In genomic region chr6:109874187-109874586, GRCm38 (mm10) we compare ENCODE assay signal across 25 mouse cellular contexts.
DNase-seq lines count a peak whose midpoint lies in the region; ATAC-seq and TF ChIP-seq lines count a peak whose summit lies in the region.
"Had no signal": no experiment of that assay in that cellular context is flagged by ENCODE, and none has a peak within 500 bp of the region (broad histone marks: within the 10 kb centered on the region; RNA-seq: fewer than 3 reads in every experiment).

No protein-coding gene starts in this region.

- no peak for TF ChIP-seq CTCF in kidney, adult 2 months (conservative IDR thresholded peaks at IDR 0.05; ENCODE audit: insufficient read depth, insufficient read length, low read depth, low read length)

- no peaks in the 10 kb centered on the region for H3K27me3 ChIP-seq in kidney, adult 2 months (replicated peaks; ENCODE audit: control insufficient read depth, insufficient read depth, low read length)
- H3K27me3 ChIP-seq in hindbrain, embryonic 12.5 days: no peaks in the 10 kb centered on the region
- no peaks in the 10 kb centered on the region for H3K27me3 ChIP-seq in hindbrain, embryonic 15.5 days
- no peaks in the 10 kb centered on the region for H3K27me3 ChIP-seq in neural tube, embryonic 13.5 days
- H3K27me3 ChIP-seq: CH12.LX; forebrain, embryonic 12.5 days; heart, embryonic 12.5 days; limb, embryonic 12.5 days had no signal

- 45% methylated on average over 2 of the region's 2 CpGs for WGBS in kidney, adult 2 months
- 40% methylated on average over 2 of the region's 2 CpGs for WGBS in hindbrain, embryonic 12.5 days
- 36% methylated on average over 2 of the region's 2 CpGs for WGBS in hindbrain, embryonic 15.5 days
- 16% methylated on average over 2 of the region's 2 CpGs for WGBS in neural tube, embryonic 13.5 days

- H3K9me3 ChIP-seq in hindbrain, embryonic 12.5 days (replicated peaks): no peaks in the 10 kb centered on the region
- no peaks in the 10 kb centered on the region for H3K9me3 ChIP-seq in hindbrain, embryonic 15.5 days
- no peaks in the 10 kb centered on the region for H3K9me3 ChIP-seq in neural tube, embryonic 13.5 days
- H3K9me3 ChIP-seq: forebrain, embryonic 12.5 days; heart, embryonic 12.5 days; limb, embryonic 12.5 days had no signal

- no peak for TF ChIP-seq POLR2A in kidney, adult 2 months (IDR thresholded peaks at IDR 0.05; ENCODE audit: low read depth, low read length)

- no peak overlapping the region for H3K4me3 ChIP-seq in kidney, adult 2 months (ENCODE audit: insufficient read depth, low read depth, low read length)
- H3K4me3 ChIP-seq in hindbrain, embryonic 12.5 days: no peak overlapping the region
- no peak overlapping the region for H3K4me3 ChIP-seq in hindbrain, embryonic 15.5 days
- H3K4me3 ChIP-seq in neural tube, embryonic 13.5 days: no peak overlapping the region
- H3K4me3 ChIP-seq: forebrain, embryonic 12.5 days; heart, embryonic 12.5 days; layer of hippocampus, adult 2 months; limb, embryonic 12.5 days had no signal

- intact Hi-C loops in left cerebral cortex, postnatal 36 days (cut with DNase I): no loop called here

- H3K4me1 ChIP-seq in kidney, adult 2 months (ENCODE audit: control insufficient read depth, insufficient read depth, low read length): no peaks in the 10 kb centered on the region
- H3K4me1 ChIP-seq in hindbrain, embryonic 12.5 days: no peaks in the 10 kb centered on the region
- H3K4me1 ChIP-seq in hindbrain, embryonic 15.5 days (replicated peaks): 0 out of 2 replicates have a peak, but pooled peaks cover 5% of the 10 kb centered on the region
- peaks cover 5% of the 10 kb centered on the region; the same call in 1 of the 2 replicates for H3K4me1 ChIP-seq in neural tube, embryonic 13.5 days (replicated peaks)
- H3K4me1 ChIP-seq: forebrain, embryonic 12.5 days; heart, embryonic 12.5 days; limb, embryonic 12.5 days had no signal

- H3K36me3 ChIP-seq in kidney, adult 2 months (ENCODE audit: control insufficient read depth, insufficient read depth, low read length): no peaks in the 10 kb centered on the region
- no peaks in the 10 kb centered on the region for H3K36me3 ChIP-seq in hindbrain, embryonic 12.5 days
- no peaks in the 10 kb centered on the region for H3K36me3 ChIP-seq in hindbrain, embryonic 15.5 days
- H3K36me3 ChIP-seq in neural tube, embryonic 13.5 days: no peaks in the 10 kb centered on the region
- H3K36me3 ChIP-seq: forebrain, embryonic 12.5 days; G1E; heart, embryonic 12.5 days; limb, embryonic 12.5 days had no signal

- H3K9ac ChIP-seq in hindbrain, embryonic 12.5 days: no peak overlapping the region
- no peak overlapping the region for H3K9ac ChIP-seq in hindbrain, embryonic 15.5 days
- H3K9ac ChIP-seq in neural tube, embryonic 13.5 days: no peak overlapping the region
- H3K9ac ChIP-seq: forebrain, embryonic 12.5 days; heart, embryonic 12.5 days; limb, embryonic 12.5 days; liver, postnatal 0 days had no signal

- peak; percentile 3 for DNase-seq in kidney, adult 2 months
- no peak for DNase-seq in kidney, adult 8-10 months
- DNase-seq in cerebellum, adult 11 months: no peak
- DNase-seq in left cerebral cortex, postnatal 36 days (ENCODE audit: low spot score in 2 of 2): no peak
- DNase-seq: adrenal gland, adult 2 months; B cell, adult 2 months; cerebellum, adult 2 months; cerebellum, postnatal 25 days; gastrocnemius, postnatal 25 days; kidney, adult 11 months; liver, postnatal 0 days; thymus, postnatal 36 days had no signal

- H3K27ac ChIP-seq in kidney, adult 2 months (ENCODE audit: insufficient read depth, low read depth, low read length): no peak overlapping the region
- no peak overlapping the region for H3K27ac ChIP-seq in hindbrain, embryonic 12.5 days
- no peak overlapping the region for H3K27ac ChIP-seq in hindbrain, embryonic 15.5 days (replicated peaks)
- no peak overlapping the region for H3K27ac ChIP-seq in neural tube, embryonic 13.5 days (replicated peaks)
- H3K27ac ChIP-seq: forebrain, embryonic 12.5 days; layer of hippocampus, adult 2 months; limb, embryonic 12.5 days; macrophage had no signal

- no peak overlapping the region for H3K4me2 ChIP-seq in hindbrain, embryonic 12.5 days (replicated peaks)
- H3K4me2 ChIP-seq in hindbrain, embryonic 15.5 days: no peak overlapping the region
- H3K4me2 ChIP-seq in neural tube, embryonic 13.5 days: no peak overlapping the region
- H3K4me2 ChIP-seq: forebrain, embryonic 12.5 days; heart, embryonic 12.5 days; limb, embryonic 12.5 days; liver, embryonic 11.5 days; midbrain, embryonic 11.5 days had no signal

- peak; percentile 85 for ATAC-seq in hindbrain, embryonic 12.5 days (ENCODE audit: low FRiP score)
- peak; percentile 59; the same call in 1 of the 2 replicates for ATAC-seq in hindbrain, embryonic 15.5 days (ENCODE audit: low FRiP score, low read depth)
- peak; percentile 95 for ATAC-seq in neural tube, embryonic 13.5 days (ENCODE audit: low read depth)
- ATAC-seq: liver, postnatal 0 days; lung, postnatal 0 days had no signal
